Mouse (Mus musculus): ENCODE measurements around the gene Apoc2. TPM values are rescaled to one million over a fixed set of nuclear protein-coding genes. Genes with fewer than 3 reads are reported as not detected.

The Apoc2 gene
- total RNA-seq, 1 experiment, result not detected

GRCm38 (mm10) chr7:19695881-19696280, 18.1 kb upstream of the Apoc2 start:
- Histone ChIP-seq H3K4me3 (ENCODE audit: insufficient read depth in 1 of 2, low read depth in 1 of 2, low read length in 2 of 2, poor library complexity in 1 of 2, severe bottlenecking in 1 of 2) (peak overlapping the region in 1 of 2 experiments; percentile 79; a peak in 2 of 4 replicates), H3K36me3 (ENCODE audit: control insufficient read depth, insufficient read depth, low read length, poor library complexity, severe bottlenecking) (peaks cover 17% of the 10 kb centered on the region), H3K4me1 (ENCODE audit: control insufficient read depth in 2 of 2, insufficient read depth in 2 of 2, low read length in 2 of 2, poor library complexity in 1 of 2) (peaks cover 2 to 31% of the 10 kb centered on the region in 2 experiments; a peak in 2 of 4 replicates), H3K9ac (ENCODE audit: insufficient read depth, low read depth, low read length, poor library complexity, severe bottlenecking) (no peak overlapping the region), H3K27ac (ENCODE audit: insufficient read depth, low read depth, low read length, poor library complexity, severe bottlenecking) (no peak overlapping the region), H3K9me3 (ENCODE audit: control insufficient read depth, insufficient read depth, low read depth, low read length) (no peaks in the 10 kb centered on the region)
- TF ChIP-seq MAFK (IDR thresholded peaks at IDR 0.05; ENCODE audit: insufficient read depth, low read depth, low read length) (no peak), ZC3H11A (IDR thresholded peaks at IDR 0.05; ENCODE audit: borderline replicate concordance, low read depth, low read length) (no peak), HCFC1 (IDR thresholded peaks at IDR 0.05; ENCODE audit: borderline replicate concordance, insufficient read depth, low read length) (no peak)
- no peak for DNase-seq (ENCODE audit: low read depth, low spot score)
- in situ Hi-C loops (cut with MboI; ENCODE audit: low sequenced_read_pairs in 2 of 2, unreplicated experiment in 2 of 2), result no loop called here

GRCm38 (mm10) chr7:19695213-19695594, 17.5 kb upstream of the Apoc2 start:
- H3K36me3 ChIP-seq (ENCODE audit: control insufficient read depth, insufficient read depth, low read length, poor library complexity, severe bottlenecking), result peaks cover 17% of the 10 kb centered on the region
- no peak for DNase-seq (ENCODE audit: low read depth, low spot score)
- TF ChIP-seq HCFC1 (IDR thresholded peaks at IDR 0.05; ENCODE audit: borderline replicate concordance, insufficient read depth, low read length) (no peak), ZNF384 (IDR thresholded peaks at IDR 0.05; ENCODE audit: low read depth, low read length) (no peak), ZC3H11A (IDR thresholded peaks at IDR 0.05; ENCODE audit: borderline replicate concordance, low read depth, low read length) (no peak), MAFK (IDR thresholded peaks at IDR 0.05; ENCODE audit: insufficient read depth, low read depth, low read length) (no peak), CHD2 (IDR thresholded peaks at IDR 0.05; ENCODE audit: low read depth, low read length) (no peak)
- no peak overlapping the region for H3K4me3 ChIP-seq (ENCODE audit: insufficient read depth in 1 of 2, low read depth in 1 of 2, low read length in 2 of 2, poor library complexity in 1 of 2, severe bottlenecking in 1 of 2)
- H3K27ac ChIP-seq (ENCODE audit: insufficient read depth, low read depth, low read length, poor library complexity, severe bottlenecking), result peak overlapping the region; percentile 13; the same call in 1 of the 2 replicates
- in situ Hi-C loops (cut with MboI; ENCODE audit: low sequenced_read_pairs in 2 of 2, unreplicated experiment in 2 of 2), result no loop called here
- H3K9me3 ChIP-seq (ENCODE audit: control insufficient read depth, insufficient read depth, low read depth, low read length), result no peaks in the 10 kb centered on the region
- no peak overlapping the region; the same call in 1 of the 2 replicates for H3K9ac ChIP-seq (ENCODE audit: insufficient read depth, low read depth, low read length, poor library complexity, severe bottlenecking)
- H3K4me1 ChIP-seq (ENCODE audit: control insufficient read depth in 2 of 2, insufficient read depth in 2 of 2, low read length in 2 of 2, poor library complexity in 1 of 2), result peaks cover 2 to 30% of the 10 kb centered on the region in 2 experiments; a peak in 2 of 4 replicates

- TF ChIP-seq ZNF384 (IDR thresholded peaks at IDR 0.05; ENCODE audit: low read depth, low read length), result no peak
- TF ChIP-seq HCFC1 (IDR thresholded peaks at IDR 0.05; ENCODE audit: borderline replicate concordance, insufficient read depth, low read length), result no peak
- no peak for TF ChIP-seq ZC3H11A (IDR thresholded peaks at IDR 0.05; ENCODE audit: borderline replicate concordance, low read depth, low read length)
- no peak for TF ChIP-seq CHD2 (IDR thresholded peaks at IDR 0.05; ENCODE audit: low read depth, low read length)
- TF ChIP-seq MAFK (IDR thresholded peaks at IDR 0.05; ENCODE audit: insufficient read depth, low read depth, low read length), result no peak
- H3K36me3 ChIP-seq (ENCODE audit: control insufficient read depth, insufficient read depth, low read length, poor library complexity, severe bottlenecking), result peaks cover 17% of the 10 kb centered on the region
- no peak overlapping the region for H3K4me3 ChIP-seq (ENCODE audit: insufficient read depth in 1 of 2, low read depth in 1 of 2, low read length in 2 of 2, poor library complexity in 1 of 2, severe bottlenecking in 1 of 2)
- in situ Hi-C loops (cut with MboI; ENCODE audit: low sequenced_read_pairs in 2 of 2, unreplicated experiment in 2 of 2), result no loop called here
- no peaks in the 10 kb centered on the region for H3K9me3 ChIP-seq (ENCODE audit: control insufficient read depth, insufficient read depth, low read depth, low read length)
- no peak overlapping the region for H3K9ac ChIP-seq (ENCODE audit: insufficient read depth, low read depth, low read length, poor library complexity, severe bottlenecking)
- DNase-seq (ENCODE audit: low read depth, low spot score), result no peak
- H3K27ac ChIP-seq (ENCODE audit: insufficient read depth, low read depth, low read length, poor library complexity, severe bottlenecking), result peak overlapping the region; percentile 13
- peaks cover 2 to 27% of the 10 kb centered on the region in 2 experiments; a peak in 2 of 4 replicates for H3K4me1 ChIP-seq (ENCODE audit: control insufficient read depth in 2 of 2, insufficient read depth in 2 of 2, low read length in 2 of 2, poor library complexity in 1 of 2)
Measured at GRCm38 (mm10) chr7:19694336-19695212, 16.8 kb upstream of the Apoc2 start.

- TF ChIP-seq HCFC1 (IDR thresholded peaks at IDR 0.05; ENCODE audit: borderline replicate concordance, insufficient read depth, low read length), result no peak
- no peak for TF ChIP-seq ZC3H11A (IDR thresholded peaks at IDR 0.05; ENCODE audit: borderline replicate concordance, low read depth, low read length)
- no peak for TF ChIP-seq ZNF384 (IDR thresholded peaks at IDR 0.05; ENCODE audit: low read depth, low read length)
- TF ChIP-seq CHD2 (IDR thresholded peaks at IDR 0.05; ENCODE audit: low read depth, low read length), result no peak
- TF ChIP-seq MAFK (IDR thresholded peaks at IDR 0.05; ENCODE audit: insufficient read depth, low read depth, low read length), result no peak
- Histone ChIP-seq H3K4me3 (ENCODE audit: insufficient read depth in 1 of 2, low read depth in 1 of 2, low read length in 2 of 2, poor library complexity in 1 of 2, severe bottlenecking in 1 of 2) (no peak overlapping the region), H3K36me3 (ENCODE audit: control insufficient read depth, insufficient read depth, low read length, poor library complexity, severe bottlenecking) (peaks cover 17% of the 10 kb centered on the region), H3K9me3 (ENCODE audit: control insufficient read depth, insufficient read depth, low read depth, low read length) (no peaks in the 10 kb centered on the region), H3K27ac (ENCODE audit: insufficient read depth, low read depth, low read length, poor library complexity, severe bottlenecking) (no peak overlapping the region), H3K9ac (ENCODE audit: insufficient read depth, low read depth, low read length, poor library complexity, severe bottlenecking) (no peak overlapping the region), H3K4me1 (ENCODE audit: control insufficient read depth in 2 of 2, insufficient read depth in 2 of 2, low read length in 2 of 2, poor library complexity in 1 of 2) (peaks cover 2 to 24% of the 10 kb centered on the region in 2 experiments; a peak in 2 of 4 replicates)
- in situ Hi-C loops (cut with MboI; ENCODE audit: low sequenced_read_pairs in 2 of 2, unreplicated experiment in 2 of 2), result no loop called here
- DNase-seq (ENCODE audit: low read depth, low spot score), result no peak
Measured at GRCm38 (mm10) chr7:19693421-19693820, 15.7 kb upstream of the Apoc2 start.

All from ES-E14 (cell line).